Mouse (Mus musculus): Measurements from ENCODE around the gene Plekhg3.

Plekhg3 gene

DNA sequence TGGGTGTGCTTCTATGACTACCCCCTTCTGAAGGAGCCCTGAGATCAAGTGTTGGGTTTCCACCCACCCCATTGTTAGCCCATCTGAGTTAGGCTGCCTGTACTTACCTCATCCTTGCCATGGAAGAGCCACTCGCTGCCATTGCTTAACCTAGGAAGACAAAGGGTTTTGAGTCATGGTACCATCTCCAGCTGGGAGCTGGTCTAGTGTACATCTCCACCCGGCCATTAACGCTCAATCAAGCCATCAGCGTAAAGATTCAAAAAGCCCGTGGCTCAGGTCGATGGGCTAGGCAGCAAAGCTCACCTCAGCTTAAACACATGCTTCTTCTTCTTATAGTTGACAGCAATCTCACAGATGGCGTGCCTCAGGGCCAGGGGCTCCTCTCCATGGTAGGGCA lies 52.8 kb downstream of the Plekhg3 start:
- DNase-seq (ENCODE audit: low spot score in 2 of 2) = no peak

DNA sequence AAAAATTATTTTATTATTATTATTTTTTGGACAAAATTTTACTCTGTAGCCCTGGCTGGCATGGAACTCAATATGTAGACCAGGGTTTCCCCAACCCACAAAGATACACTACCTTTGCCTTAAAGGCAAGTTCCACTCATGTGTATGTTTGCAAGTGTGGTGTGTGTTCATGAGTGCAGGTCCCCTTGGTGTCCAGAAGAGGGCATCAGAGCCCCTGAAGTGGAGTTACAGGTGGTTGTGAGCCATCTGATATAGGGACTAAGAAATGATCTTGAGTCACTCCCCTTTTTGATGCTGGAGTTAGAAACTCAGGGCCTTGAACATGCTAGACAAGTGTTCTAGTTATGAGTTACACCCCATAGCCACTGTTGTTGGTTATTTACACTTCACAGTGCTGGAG lies 54.3 kb downstream of the Plekhg3 start:
- DNase-seq (ENCODE audit: low spot score in 2 of 2) = no peak

DNA sequence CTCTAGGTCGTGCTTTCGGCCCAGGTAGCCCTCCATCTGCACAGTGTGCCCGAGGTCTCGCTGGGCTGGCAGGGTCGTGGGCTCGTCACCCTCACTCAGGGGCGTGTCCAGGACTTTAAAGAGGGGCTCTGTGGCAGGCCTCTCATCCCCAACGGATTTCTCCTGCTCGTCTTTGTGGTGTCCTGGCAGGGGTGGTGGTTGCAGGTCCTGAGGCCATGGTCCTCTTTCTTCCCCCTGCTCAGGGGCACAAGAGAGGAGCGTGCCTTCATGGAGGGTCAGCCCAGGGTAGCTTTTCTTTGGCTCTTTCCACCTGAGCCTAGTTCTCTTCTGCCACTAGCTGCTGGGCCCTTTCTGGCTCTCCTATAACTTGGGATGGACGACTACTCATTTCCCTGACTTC lies 56.7 kb downstream of the Plekhg3 start:
- DNase-seq (ENCODE audit: low spot score in 2 of 2) = no peak

DNA sequence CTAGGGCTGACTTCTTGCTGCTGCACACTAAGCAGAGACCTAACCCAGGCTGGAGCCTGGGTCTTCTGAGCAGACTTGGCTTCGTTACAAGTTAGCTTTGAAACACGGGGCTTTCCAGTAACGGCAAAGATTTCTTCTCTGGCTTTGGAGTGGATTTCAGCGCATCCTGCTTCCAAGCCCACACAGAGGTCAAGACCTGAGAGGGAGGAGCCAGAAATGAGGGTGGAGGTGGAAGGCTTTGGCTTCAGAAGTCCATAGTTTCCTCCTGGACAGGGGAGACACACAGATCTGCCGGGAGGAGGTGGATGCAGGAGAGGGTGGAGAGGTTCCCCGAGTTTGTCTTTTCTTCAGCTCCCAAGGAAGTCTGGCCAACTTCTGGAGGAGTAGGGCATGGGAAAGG lies 58.8 kb downstream of the Plekhg3 start:
- no peak for DNase-seq (ENCODE audit: low spot score in 2 of 2)

DNA sequence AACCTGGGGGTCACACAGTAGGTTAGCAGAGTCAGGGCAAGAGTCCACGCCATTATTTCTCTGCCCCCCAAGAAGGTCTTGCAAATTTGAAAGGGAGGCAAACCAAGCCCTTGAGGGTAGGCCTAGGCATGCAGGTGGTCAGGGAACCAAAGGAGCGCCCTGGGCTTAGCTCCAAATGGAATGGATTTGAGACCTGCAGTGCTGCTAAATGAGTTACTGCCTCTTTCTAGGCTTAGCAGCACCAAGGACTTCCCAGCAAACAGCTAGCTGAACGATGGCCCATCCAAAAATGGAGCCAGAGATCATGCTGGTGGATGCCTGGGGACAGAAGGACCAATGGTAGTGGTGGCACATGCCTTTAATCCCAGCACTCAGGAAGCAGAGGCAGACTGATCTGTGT lies 60.3 kb downstream of the Plekhg3 start:
- DNase-seq (ENCODE audit: low spot score in 2 of 2) = no peak

DNA sequence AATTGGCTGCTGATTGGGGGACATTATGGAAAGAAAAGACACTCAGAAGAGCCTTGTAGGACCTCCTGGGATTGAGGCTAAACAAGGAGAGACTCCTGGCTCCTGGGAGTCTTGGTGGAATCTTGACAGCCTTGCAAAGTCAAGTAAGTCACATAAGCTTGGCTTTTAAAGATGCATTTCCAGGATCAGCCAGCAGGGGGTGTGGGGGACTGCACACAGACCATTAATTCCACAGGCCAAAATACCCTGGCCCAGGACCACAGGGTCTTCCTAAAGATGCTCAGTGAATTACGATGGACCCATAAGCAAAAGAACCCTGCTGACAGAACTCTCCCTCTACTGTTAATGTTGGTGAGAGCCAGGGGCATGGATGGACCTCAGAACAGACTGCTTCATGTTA lies 61.5 kb downstream of the Plekhg3 start:
- no peak for DNase-seq (ENCODE audit: low spot score in 2 of 2)

DNA sequence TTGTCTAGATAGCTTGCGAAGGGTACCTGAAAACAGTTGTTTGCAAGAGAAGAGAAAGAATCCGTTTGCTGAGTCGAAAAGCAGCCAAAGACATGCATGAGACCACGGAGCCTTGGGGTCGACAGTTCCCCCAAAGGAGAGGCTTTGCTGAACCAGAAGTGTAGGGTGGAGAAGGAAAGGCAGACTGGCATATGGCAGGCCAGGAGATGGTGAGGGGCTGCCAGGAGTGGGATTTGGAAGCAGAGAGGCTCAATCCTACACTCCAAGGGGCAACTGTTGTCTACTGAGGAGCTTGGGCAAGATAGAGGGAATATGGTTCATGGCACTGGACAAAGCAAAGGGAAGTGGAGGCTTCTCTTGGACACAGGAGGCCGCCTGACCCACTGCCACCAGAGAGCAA lies 62.6 kb downstream of the Plekhg3 start:
- no peak for DNase-seq (ENCODE audit: low spot score in 2 of 2)

DNA sequence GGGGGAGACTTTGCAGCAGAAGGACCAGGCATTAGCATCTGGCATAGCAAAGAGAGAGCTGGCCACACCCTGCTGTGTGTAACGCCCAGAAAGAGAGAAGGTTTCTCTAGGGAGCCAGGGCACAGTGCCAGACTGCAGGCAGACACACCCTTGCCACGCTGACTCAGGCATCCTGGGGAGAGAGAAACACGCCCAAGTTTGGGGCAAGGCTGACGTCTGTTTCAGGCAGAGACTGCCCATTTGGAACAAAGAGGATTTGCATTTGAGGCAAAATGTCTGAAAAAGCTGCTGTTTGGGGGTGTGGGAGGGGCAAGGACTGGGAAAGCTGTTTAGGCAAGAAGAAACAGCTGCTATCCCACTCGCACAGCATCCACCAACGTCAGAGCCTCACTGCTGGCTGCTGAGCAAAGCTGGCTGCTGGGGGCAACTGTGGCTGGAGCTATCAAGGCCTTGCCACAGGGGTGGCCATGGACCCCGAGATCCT lies 63.2 kb downstream of the Plekhg3 start:
- DNase-seq (ENCODE audit: low spot score in 2 of 2) = peak; percentile 59 to 60

DNA sequence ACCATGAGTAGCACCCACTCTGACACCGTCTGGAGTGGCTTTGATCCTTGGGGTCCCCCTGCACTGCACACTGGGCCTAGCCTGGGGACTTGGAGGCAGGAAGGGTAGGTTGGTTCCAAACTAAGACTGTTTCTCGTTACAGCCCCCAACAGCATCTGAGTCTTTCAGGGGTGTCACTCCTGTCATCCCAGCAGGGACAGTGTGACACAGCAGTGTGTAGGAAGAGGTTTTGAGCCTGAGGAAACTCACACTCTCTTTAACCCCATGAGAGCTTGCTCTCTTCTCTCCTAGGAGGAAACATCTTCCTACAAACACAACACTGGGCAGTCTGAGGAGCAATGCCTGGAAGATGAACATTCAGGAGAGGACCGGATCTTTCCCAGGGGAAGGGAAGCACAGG lies 63.9 kb downstream of the Plekhg3 start:
- DNase-seq (ENCODE audit: low spot score in 2 of 2) = no peak

DNA sequence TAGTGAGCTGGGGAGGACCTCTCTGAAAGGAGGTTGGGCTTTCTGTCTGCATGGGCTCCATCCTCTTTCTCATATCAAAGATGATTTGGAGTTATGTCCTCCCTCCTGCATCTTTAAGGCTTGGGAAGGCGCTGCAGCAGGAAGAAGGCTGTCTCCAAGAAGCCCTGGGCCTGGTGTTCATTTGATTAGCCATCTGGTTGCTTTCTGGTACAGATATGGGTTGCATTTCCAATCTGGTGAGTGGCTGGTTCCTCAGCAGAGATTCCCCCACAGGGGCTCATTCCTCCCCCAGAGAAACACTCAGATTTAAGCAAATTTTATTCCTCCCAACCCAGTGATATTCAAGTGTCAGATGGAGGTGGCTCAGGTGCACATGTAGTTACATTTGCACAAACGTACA lies 65.1 kb downstream of the Plekhg3 start:
- no peak for DNase-seq (ENCODE audit: low spot score in 2 of 2)

DNA sequence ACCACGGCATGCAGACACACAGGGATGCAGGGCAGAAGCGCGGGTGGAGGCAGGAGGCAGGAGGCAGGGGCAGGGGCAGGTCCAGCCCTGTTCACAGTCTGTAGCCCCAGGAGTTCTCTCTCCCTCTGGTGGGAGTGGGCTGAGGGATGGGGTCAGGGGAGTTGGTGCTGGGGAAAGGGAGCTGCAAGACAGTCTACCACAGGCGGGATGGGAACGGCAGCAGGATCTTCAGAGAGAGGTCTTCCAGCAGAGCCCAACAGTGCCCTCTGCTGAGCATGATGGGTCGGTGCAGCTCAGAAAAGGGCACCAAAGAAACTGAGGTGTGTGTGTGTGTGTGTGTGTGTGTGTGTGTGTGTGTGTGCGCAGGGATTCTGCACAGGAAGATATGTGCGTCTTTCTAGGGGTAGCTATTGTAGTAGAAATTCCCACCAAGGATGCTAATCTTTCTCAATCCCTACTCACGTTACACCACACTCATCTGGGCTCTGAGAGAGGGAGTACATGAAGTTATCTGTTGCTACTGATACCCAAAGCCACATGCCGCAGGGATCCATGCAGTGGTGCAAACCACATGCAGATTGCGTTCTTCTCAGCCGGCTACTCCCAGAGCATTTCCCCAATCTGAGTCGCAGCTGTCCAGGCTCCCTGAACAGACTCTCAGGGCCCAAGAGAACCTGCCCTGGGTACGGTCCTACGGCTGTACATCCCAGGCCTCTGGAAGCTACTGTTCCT lies 65.8 kb downstream of the Plekhg3 start:
- peak; percentile 70 to 73 for DNase-seq (ENCODE audit: low spot score in 2 of 2)

DNA sequence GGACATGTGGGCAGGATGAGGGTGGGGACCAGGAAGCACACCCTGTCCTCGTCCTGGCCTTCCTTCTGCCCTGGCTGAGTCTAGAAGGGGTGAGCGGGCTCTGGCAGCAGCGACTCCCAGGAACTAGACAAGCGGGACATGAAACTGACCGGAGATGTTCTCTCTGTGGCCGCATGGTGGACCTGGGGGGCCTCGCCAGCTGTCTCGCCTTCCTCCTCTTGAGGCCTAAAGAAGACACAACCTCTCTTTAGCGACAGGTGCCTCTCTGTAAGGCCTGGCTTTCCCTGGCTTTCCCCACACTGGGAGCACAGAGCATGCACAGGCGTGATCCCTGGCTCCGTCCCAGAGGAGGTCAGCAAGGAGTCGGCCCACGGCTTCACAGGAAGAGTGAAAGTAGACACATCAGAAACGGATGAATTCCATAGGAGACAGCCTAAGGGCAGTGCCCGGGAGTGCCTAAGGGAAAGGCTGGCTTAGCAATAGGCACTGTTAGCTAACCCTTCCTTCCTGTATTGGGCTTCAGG lies 66.9 kb downstream of the Plekhg3 start:
- no peak for DNase-seq (ENCODE audit: low spot score in 2 of 2)

DNA sequence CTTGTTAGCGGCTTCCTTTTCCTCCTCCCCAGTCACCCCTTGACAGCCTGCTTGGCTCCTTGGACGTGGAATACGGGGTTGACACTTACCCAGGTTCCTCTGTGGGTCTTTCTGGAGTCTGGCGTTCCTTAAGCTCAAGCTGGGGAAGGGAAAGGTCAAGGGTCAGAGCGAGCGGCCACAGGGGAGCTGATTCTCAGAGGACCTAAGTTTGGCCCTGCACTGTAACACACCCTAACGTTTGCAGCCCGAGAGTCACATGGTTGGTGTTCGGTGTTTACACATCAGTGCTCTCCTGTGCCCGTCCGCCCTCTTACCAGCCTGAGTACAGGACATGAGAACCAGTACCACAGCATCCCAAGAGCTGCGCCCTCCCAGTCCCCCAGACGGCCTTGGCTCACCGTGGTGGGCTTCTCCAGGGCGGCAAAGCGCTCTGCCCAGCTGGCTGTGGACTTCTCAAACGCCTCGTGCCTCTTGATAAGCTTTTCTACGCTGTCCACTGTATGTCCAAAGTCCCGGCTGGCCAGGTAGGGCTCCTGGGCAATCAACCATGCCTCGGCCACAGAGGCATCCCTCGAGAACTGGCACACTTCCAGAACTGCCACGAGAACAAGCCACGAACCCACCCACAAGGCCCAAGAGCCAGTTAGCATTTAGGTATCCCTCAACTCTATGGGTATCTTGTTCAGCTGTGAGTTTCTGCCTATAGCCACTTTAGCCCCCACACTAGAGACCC lies 67.7 kb downstream of the Plekhg3 start:
- DNase-seq (ENCODE audit: low spot score in 2 of 2) = no peak

DNA sequence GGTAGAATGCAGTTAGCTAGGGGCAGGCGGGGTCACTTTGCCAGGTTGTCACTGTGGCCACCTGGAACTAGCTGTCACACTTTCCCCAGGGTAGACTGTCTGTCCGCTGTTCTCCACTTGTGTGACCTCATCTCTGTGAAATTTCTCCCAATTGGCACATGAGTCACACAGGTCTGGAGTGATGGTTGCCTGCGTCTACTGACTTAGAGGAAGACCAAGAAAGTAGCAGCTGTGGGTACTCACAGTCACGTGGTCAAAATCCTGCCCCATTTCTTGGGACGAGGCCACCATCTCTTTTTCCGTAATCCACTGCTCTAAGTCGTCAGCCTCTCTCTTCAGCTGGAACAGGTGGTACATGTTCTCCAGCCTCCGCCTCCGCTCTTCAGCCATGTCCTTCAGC lies 73.1 kb downstream of the Plekhg3 start:
- DNase-seq (ENCODE audit: low spot score in 2 of 2) = no peak

DNA sequence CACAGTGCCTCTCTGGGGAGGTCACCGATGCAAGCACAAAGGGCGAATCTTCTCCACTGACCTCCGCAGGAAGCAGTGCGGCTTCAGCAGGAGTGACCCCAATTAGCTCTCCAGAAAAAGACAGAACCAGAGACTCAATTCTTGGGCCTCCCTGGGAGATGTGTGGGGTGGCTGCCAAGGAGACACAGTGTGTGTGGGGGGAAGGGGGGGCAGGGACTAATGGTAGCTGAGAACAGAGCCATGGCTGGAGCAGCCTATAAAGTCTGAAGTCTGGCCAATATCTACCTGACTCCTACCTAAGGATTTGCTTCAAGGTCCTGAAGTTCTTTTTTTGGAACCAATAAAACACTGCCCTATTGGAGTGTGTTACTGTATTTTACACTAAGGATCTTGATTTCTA lies 73.9 kb downstream of the Plekhg3 start:
- DNase-seq (ENCODE audit: low spot score in 2 of 2) = no peak

DNA sequence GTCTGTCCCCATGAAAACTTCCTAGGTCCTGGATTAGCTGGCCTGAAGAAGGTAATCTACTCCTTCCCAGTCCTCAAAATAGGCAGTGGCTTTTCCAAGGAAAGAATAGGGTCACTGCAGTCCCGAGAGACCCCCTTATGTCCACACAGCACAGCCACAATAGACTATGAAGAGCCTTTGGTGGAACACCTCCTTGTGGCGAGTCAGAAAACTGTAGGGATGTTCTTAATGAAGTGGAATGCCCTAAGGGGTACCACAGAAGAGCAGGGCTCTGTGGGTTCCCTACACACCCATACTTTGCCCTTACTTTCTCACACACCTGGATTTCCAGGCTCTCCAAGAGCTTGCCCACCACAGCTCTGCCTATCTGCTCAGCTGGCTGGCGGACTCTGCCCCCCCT lies 75.1 kb downstream of the Plekhg3 start:
- DNase-seq (ENCODE audit: low spot score in 2 of 2) = no peak

DNA sequence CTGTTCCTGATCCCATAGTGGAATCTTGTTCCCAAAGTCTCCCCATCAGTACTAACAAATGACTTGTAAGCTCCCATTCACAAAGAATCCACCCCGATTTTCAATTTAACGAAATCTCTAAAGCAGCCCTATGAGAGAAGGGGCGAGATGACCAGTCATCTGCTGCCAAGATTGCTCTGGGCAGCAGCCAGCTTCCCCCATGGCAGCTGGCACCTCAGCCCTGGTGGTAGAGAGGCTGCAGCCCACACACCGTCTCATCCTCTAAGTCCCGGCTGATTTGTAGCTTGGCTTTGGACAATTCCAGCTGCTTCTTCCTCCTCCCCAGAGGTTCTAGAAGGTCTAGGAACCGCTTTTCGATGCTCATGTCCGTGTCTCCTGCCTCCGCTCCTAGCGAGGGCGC lies 77.5 kb downstream of the Plekhg3 start:
- no peak for DNase-seq (ENCODE audit: low spot score in 2 of 2)

DNA sequence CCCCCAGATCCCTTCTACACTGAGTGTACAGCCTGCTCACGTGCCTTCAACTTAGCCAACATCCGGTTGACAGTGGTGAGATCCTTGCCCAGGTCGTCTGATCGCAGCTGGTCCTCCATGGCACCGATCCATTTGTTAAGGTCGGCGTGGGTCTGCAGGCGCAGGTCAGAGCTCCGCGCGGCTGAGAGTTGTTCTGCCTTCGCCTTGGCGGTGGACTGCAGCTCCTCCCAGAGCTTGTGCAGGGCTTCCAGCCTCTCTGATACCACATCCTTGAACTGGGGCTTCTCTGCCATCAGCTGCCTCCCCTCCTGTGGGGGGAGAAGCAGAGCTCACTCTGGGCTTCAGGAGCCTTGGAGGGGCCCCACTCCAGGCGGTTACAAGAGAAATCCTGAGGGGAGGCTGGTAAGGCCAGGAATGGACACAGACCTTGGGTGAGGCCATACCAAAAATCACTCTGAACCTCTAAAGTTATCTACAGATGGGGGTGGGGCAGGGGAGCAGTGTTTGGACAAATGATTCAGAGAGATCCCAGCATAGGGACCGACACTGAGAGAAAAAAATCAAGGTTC lies 78.4 kb downstream of the Plekhg3 start:
- DNase-seq (ENCODE audit: low spot score in 2 of 2) = no peak

DNA sequence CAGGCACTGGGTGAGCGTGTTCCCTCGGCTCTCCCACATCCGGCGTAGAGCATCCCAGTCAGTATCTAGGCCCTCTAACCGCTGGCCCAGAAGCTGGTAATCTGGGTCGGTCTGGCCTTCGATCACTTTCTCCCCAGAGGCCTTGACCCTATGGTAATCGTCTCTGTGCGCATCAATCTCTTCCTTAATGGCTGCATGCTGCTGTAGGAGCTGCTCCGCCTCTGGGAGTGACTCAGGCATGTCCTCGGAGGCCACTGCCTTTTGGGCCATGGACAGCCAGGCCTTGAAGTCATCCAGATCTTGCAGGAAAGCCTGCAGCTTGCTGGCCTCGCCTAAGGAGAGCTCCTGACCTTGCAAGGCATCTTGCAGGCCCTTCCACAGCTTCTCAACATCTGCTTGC lies 81.9 kb downstream of the Plekhg3 start:
- no peak for DNase-seq (ENCODE audit: low spot score in 2 of 2)

DNA sequence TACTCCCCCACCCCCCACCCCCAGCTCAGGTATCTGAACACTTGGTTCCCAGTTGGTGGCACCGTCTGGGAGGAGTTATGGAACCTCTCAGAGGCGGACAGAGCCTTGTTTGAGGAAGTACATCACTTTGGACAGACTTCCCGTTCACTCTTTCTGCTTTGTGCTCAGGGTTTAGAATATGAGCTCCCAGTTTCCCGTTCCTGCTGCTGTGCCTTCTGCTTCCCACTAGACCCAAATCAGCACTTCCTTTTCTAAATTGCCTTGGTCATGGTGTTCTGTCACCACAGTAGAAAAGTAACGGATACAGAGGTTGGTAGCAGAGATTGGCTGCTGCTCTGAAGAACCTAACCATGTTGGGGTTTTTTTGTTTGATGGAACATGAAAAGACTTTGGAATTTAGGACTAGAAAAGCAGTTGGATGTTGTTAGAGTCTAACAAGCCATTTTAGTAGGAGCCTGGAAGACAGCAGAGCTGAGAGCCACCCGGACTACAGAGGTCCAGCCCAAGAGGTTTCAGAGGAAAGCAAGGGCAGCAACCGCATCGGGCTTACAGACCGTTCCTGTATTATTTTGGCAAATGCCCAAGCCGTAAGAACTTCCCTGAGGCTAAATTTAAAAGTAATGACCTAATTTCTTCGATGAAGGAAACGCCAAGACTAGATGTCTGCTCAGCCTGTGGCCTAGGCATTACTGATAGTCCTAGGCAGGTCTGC lies 84.3 kb downstream of the Plekhg3 start:
- no peak for DNase-seq (ENCODE audit: low spot score in 2 of 2)

DNA sequence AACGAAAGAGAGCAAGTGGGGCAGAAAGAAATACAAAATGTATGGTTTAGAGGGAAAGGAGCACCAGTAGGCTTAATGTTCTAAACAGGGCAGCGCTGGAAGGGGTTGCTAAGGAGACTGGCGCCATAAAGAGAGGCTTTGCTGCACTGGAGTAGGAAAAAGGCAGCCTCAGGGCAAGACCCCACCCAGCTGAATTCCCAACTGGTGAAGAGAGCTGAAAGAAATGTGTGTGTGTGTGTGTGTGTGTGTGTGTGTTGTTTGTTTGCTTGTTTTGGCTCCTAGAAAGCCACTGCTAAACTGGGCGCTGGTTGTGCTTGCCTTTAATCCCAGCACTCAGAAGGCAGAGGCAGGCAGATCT lies 84.9 kb downstream of the Plekhg3 start:
- DNase-seq (ENCODE audit: low spot score in 2 of 2) = no peak

DNA sequence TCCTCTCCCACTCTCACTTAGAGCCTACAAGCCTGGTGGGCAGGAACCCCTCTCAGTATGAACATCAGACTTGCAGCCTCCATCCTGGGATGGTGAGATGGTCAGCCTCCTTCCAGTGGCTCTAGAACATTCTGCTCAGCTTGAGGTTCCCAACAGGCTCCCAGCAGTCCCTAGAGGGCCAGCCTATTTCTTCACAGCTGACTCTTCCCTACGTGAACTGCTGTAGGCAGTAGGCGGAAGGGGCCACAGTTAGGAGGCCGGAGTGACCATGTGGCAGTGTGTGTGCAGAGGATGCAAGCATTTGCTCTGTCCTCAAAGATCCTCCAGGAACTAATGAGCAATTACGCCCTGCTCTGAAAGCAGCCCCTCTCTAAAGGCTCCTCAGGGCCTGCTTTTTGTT lies 87.5 kb downstream of the Plekhg3 start:
- no peak for DNase-seq (ENCODE audit: low spot score in 2 of 2)
